Mouse (Mus musculus) spleen, embryonic (tissue): ENCODE measurements around the gene Glod4.

Experiments
- CTCF ChIA-PET: fragments of 350-600 bp; sonication (Branson Sonifier 250); formaldehyde crosslinking; loops from one replicate; lab custom pipeline; 2022; lab: Charles Lee

Gene Glod4

GRCm38 (mm10) chr11:76242901-76243810 is at the start of gene Glod4, which contains the start of gene Mrm3:
TSS of gene Glod4 (minus strand) at chr11:76243725.
TSS of gene Mrm3 (plus strand) at chr11:76243715.
- CTCF ChIA-PET = no interaction called here

DNA sequence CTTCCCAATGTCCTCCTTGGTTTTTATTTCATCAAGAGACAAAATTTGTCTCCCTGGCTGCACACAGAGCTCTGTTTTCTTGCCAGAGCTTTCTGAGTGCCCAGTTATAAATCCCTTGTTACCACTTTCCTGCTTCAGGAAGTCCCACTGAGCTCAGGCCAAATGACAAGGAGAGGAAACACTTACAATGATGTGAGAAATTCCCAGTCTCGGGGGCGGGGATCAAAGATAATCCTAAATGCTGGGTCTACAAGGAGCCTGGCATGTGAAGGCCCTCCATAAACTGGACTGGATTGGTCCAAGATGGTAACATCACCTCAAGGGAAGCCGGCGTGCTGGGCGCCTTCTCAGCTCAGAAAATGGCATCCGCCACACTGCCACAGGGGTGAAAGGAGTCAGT is 49.3 kb upstream of the Glod4 start:
- CTCF ChIA-PET = no interaction called here

- CTCF ChIA-PET = no interaction called here
These were observed 48.9 kb upstream of the Glod4 start for GRCm38 (mm10) chr11:76292398-76292797.

- CTCF ChIA-PET = no interaction called here
These were observed 48.4 kb upstream of the Glod4 start for GRCm38 (mm10) chr11:76291960-76292359.

DNA sequence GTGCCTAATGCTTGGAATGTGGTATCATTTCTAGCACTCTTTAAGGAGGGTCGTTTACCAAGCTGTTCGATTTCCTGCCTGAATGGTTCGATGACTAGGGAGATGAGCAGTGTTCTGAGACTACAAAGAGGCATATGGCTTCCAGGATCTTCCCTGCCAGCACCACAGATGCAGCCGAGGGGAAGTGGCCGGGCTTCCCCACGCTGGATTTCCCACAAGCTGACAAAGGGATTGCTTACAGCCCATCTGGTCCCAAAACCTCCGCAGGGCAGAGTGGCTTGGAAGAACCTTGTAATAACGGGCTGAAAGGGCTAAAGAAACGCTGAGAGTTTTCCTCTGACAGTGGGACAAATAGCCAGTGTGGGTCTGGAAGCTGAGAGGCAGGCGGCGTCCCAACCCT is 46.8 kb upstream of the Glod4 start:
- CTCF ChIA-PET = no interaction called here

DNA sequence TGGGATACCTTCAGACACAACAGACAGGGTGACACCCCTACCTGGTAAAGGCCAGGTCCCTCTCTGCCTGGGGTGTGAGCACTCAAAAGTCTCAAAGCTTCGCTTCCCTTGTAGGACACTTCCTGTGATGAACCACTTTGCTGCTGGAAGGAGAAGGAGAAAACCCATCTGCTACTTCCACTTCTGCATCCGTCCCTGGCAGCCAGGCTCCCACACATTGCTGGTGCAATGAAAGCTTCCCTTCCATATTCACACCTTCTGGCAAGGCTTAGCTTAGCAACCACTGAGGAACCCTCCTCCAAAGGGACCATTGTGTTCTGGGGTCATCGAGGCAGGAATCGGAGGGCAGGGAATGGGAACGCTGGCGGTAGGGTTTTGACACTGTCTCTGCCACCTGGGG is 45.1 kb upstream of the Glod4 start:
- CTCF ChIA-PET = no interaction called here

- CTCF ChIA-PET = no interaction called here
These were observed 43.8 kb upstream of the Glod4 start for GRCm38 (mm10) chr11:76287301-76287700.

DNA sequence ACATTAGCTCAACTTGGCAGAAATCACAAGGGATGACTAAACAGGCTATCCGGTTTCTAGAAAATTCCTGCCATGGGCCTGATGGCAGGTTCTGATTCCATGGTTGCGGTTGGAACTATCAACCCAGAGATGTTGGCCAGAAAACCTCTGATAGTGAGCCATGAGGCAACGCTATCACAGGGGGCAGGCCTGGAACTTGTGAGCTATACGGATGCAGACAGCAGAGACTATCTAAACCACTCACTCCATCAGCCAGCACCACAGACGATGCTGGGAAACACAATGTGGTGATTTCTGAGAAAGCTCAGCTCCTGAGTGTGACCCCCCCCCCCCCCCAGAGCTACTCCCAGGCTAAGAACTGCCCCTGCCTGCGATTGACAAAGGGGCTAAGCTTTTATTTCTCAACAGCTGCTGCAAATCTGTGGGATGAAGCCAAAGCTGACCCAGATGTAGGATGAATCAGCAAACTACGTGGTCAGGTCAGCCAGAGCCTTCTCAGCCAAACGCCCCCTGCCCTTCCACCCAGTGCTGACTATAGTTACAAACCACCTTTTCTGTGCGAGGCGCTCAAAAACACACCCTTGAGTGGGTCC is 43.1 kb upstream of the Glod4 start:
- CTCF ChIA-PET = no interaction called here

DNA sequence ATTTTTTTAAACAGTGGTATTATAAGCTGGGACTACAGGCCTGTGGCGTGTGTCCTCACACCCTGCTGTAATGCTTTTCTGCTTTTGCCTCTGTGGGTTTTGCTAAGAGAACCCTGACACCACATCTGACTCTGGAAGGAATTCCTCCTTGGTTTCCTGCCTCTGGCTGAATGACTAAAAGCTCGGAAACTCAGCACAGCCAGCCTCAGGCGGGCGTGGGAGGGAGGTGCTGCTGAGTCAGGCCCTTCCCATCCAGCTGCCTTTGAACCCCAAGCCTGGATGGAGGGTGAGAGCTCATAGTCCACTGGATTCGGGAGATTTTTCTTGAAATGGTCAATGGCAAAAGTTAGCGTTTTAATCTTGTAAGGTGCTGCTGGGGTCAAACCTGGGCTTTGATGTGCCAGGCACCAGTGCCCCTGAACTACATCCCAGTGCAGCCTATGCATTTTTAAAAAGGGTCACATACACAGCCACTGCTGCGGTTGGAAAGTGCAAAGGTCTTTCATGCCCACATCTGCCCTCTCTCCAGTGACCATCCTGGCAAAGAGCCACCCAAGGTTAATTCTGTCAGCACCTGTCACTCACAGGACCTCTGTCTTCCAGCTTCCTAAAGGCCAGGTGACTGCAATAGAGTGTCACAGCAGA is 42.0 kb upstream of the Glod4 start:
- CTCF ChIA-PET = no interaction called here

DNA sequence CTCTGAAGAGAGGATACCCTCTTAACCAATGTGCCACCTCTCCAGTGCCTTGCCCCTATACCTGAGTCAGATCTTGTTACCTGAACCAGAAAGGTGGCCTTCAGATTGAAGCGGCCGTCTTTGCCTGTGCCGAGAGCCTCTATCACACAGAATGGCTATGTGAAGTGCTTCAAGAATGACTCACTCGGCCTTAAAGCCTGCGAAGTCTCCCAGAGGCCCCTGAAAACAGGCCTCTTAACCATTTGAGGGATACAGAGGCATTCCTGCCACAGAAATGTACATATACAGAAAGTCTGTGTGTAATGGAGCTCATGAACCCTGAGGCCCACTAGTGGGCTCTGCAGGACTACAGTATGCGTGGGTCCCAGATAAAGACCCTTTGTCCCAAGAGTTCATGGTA is 40.3 kb upstream of the Glod4 start:
- CTCF ChIA-PET = no interaction called here

- CTCF ChIA-PET = interaction anchor here (0.6 kb wide), 1 partner anchor 32 kb away, joined by 4 read pairs; no protein-coding TSS in a partner anchor
These were observed 36.4 kb upstream of the Glod4 start for GRCm38 (mm10) chr11:76279971-76280370.

- CTCF ChIA-PET = interaction anchor here (0.6 kb wide), 2 partner anchors 31 to 746 kb away, joined by 4 to 13 read pairs; no protein-coding TSS in a partner anchor
These were observed 35.7 kb upstream of the Glod4 start for GRCm38 (mm10) chr11:76278960-76279852.

DNA sequence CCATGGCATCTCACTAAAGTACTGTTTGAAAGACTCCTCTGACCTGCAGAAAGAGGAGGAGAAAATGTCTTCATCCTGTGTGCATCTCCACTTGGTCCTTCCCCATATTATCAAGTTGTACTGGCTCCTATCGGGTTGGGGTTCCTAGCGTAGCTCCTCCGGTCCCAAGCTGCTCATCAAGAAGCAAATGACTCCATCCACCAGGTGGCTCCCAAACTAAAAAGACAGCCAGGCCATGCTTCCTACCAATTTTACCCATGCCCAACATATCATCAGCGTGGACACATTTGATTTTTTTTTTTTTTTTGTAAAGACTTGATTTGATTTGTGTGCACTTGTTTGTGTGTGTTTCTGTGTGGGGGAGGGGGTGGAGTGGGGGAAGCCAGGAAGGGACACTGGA is 28.9 kb upstream of the Glod4 start:
- CTCF ChIA-PET = interaction anchor here (0.7 kb wide), 1 partner anchor 19 kb away, joined by 9 read pairs; no protein-coding TSS in a partner anchor

GRCm38 (mm10) chr11:76268521-76269065 is 25.1 kb upstream of the Glod4 start:
- CTCF ChIA-PET = interaction anchor here (0.6 kb wide), 1 partner anchor 59 kb away, joined by 3 read pairs; no protein-coding TSS in a partner anchor

DNA sequence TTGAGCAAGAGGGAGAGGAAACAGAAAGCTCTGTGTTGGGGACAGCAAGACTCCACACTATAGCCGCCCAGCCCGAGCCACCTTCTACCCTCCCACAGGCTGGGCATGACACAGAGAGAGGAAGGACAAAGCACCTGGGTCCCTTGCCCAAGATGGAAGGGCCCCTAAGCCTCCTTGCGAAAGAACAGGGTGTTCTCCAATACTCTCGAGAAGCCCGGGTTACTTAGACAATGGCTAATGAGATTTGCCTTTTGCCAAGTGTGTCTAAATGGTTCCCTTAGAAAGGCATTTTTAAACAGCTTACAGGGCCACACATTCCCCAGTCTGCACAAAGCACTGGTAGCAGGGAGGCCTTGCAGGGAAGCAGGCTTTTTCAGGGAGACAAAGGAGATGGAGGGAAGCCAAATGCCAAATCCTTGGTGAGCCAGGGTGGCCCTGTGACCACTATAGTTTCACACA is 24.5 kb upstream of the Glod4 start:
- CTCF ChIA-PET = interaction anchor here (0.6 kb wide), 2 partner anchors 60 to 417 kb away, joined by 3 to 4 read pairs; no protein-coding TSS in a partner anchor

- CTCF ChIA-PET = interaction anchor here (0.6 kb wide), 1 partner anchor 416 kb away, joined by 4 read pairs; no protein-coding TSS in a partner anchor
These were observed 24.0 kb upstream of the Glod4 start for GRCm38 (mm10) chr11:76267550-76267949.

DNA sequence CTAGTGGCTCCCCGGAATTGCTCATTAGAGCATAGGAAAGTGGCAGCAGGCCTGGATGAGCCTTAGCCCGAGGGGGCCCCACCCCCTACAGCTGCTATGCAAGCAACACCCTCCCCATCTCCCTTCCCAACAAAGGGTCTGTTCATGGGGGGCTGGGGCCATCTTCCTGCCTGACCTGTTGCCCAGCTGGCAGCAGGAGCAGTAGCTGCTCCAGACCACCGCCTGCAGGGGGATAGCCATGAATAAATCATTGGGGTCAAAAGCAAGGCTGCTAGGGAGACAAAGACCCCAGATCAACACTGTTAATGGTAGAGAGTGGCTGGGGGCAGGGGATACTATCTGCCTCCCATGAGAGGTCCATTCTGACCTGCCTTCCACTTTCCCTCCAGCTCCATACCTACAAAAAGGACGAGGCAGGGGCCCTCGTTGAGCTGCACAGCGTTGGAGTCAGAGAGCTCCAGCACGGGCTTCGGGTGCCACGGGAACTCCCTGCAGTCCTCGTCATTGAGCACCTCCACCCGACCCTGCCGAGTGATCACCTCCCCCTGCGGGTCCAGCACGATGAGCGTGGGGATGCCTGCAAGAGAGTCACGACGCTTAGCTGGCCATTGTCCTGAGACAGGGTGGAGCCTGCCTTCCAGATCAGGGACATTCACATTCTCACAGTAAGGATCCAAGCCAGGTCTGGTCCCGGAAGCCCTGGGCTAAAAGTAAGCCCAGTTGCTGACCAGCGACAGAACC is 19.3 kb upstream of the Glod4 start:
- CTCF ChIA-PET = no interaction called here

DNA sequence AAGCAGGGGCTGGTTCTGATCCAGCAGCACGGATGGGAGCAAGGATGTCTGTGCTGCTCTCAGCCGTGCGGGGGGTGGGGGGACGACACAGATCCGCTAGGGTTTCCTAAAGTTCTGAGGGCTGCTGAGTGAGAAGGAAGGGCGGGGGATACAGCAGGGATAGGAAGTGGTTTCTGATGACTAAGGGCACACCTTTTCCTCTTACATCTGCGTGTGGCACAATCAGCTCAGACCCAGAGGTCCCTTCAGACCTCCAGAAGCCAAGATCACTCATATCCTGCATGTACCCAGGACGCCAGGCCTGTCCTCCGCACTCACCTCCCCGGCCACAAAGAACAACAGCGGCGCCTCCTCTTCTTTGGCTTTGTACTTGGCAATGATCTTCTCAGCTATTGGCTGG is 17.7 kb upstream of the Glod4 start:
- CTCF ChIA-PET = interaction anchor here (1.0 kb wide), 1 partner anchor 142 kb away, joined by 3 read pairs; no protein-coding TSS in a partner anchor

DNA sequence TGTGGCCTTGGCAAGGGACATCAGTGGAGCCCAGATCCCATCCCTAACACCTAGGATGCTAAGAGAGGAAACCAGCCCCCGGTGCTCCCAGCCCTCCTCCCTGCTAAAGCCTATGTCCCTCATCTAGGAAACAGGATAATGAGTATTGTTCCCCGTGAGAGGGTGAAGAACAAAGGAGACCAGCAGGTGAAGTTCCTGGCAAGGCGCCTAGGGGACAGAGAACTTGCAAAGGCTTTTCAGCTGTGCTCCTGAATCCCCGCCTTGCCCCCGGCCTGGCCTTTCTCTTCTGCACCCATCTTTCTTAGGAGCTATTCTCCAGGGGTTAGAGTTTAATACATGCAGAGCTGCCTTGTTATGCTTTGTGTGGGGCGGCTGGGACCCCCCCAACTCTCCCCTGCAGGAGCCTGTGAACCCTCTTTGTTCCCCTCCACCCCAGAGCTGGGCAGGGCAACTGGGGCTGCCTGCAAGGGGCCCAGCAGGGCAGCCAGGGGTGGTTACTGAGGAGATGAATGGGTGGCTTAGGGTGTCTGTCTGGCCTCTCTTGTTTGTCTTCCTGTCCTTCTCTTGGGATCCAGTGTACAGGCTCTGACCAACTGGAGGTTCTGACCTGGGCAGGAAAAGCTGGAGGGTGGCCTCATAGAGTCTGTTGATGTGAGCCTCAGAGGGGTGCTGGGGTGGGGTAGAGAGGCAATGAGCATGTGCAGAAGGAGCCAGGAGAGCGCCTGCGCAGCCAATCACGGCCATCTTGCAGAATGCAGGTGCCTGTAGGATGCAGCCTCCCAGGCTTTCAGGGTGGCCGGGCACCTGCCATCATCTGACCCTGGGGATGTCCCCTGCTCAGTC is 16.9 kb upstream of the Glod4 start:
- CTCF ChIA-PET = interaction anchor here (1.0 kb wide), 1 partner anchor 143 kb away, joined by 3 read pairs; no protein-coding TSS in a partner anchor
